Mouse (Mus musculus): ENCODE results near the gene Cpeb4.

DNA sequence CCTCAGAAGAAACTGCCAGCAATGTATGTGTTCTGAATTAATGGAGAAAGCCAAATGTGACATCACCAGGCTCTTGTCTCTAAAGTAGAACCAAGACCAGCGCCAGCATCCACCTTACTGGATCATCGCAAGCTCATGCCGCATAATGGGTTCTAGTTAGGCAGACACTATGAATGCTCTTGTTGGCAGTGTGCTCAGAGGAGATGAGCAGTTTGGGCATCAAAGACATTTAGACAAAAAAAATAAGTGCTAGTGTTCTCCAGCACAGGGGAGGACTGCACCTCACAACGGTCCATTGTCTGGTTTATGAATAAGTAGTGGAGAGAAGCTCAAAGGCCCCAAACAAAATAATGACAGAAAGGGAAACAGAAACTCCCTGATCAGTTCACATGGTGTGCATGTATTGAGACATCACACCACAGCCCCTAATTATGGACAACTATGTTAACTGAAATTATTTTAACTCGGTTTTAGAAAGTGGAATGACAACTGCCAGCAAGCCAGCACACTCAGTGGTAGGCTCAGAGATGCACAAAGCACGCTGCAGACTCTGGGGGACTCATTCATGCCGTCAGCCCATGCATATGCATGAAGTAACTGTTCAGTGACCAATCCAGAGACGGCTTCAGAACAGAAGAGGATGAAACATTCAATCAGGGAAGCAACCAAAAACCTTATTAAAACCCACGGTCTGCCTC, 25.1 kb upstream of the Cpeb4 start:
- TF ChIP-seq CEBPB (IDR thresholded peaks at IDR 0.05; ENCODE audit: insufficient read depth, poor library complexity, severe bottlenecking) (no peak), POLR2A (IDR thresholded peaks at IDR 0.05; ENCODE audit: insufficient read length, low read depth) (no peak), MYOD1 (IDR thresholded peaks at IDR 0.05; ENCODE audit: control insufficient read depth in 1 of 3, insufficient read length in 2 of 3, low read depth in 2 of 3) (no peak), E2F4 (IDR thresholded peaks at IDR 0.05; ENCODE audit: insufficient read depth) (no peak), MYOG (IDR thresholded peaks at IDR 0.05; ENCODE audit: control insufficient read depth in 1 of 3, insufficient read depth in 1 of 3, insufficient read length in 2 of 3, low read depth in 2 of 3) (no peak), POLR2AphosphoS2 (IDR thresholded peaks at IDR 0.05; ENCODE audit: insufficient read length, low read depth) (no peak), USF1 (IDR thresholded peaks at IDR 0.05; ENCODE audit: low read depth) (no peak), MAX (IDR thresholded peaks at IDR 0.05; ENCODE audit: low read depth) (no peak), TCF12 (IDR thresholded peaks at IDR 0.05; ENCODE audit: insufficient read depth, poor library complexity, severe bottlenecking) (no peak), TCF3 (IDR thresholded peaks at IDR 0.05; ENCODE audit: insufficient read length, low read depth) (no peak)

All from myocyte (in vitro differentiated cells).